Mouse (Mus musculus) kidney, postnatal 0 days (tissue): ENCODE measurements around the gene Map3k19. TPM values are rescaled to one million over a fixed set of nuclear protein-coding genes. Genes with fewer than 3 reads are reported as not detected.
A peak's percentile ranks its signal among the peaks of the same experiment; 100 is the strongest.

Experiments
- ATAC-seq: fragments of 200-750 bp; cut with Nextera tagmentation; replicated peaks from 2 replicates; pipeline ENCODE4 v1.8.0; 2017; ENCODE audit warnings: low read depth, moderate number of reproducible peaks, moderate TSS enrichment, moderate library complexity; ENCODE audit not compliant: low FRiP score
- DNase-seq: peaks from one replicate; pipeline ENCODE4 v3.0.0-alpha.2; 2016; ENCODE audit warnings: low spot score
- H3K27ac ChIP-seq: fragments of 300-500 bp; sonication (generic); 2 replicates; pipeline ENCODE4 v1.5.1; 2014; ENCODE audit warnings: mild to moderate bottlenecking
- H3K27me3 ChIP-seq: fragments of 300-500 bp; sonication (generic); 2 replicates; pipeline ENCODE4 v1.6.1; 2014; ENCODE audit warnings: low read length, mixed read lengths; ENCODE audit not compliant: insufficient read depth
- H3K36me3 ChIP-seq: fragments of 300-500 bp; sonication (generic); 2 replicates; pipeline ENCODE4 v1.6.1; 2014; ENCODE audit warnings: low read length, mixed read lengths; ENCODE audit not compliant: insufficient read depth
- H3K4me1 ChIP-seq: fragments of 300-500 bp; sonication (generic); replicated peaks from 2 replicates; pipeline ENCODE4 v1.6.1; 2014; ENCODE audit warnings: antibody characterized with exemption, low read length, mixed read lengths; ENCODE audit not compliant: insufficient read depth
- H3K4me2 ChIP-seq: fragments of 300-500 bp; sonication (generic); 2 replicates; pipeline ENCODE4 v1.6.1; 2014; ENCODE audit warnings: mild to moderate bottlenecking, low read length, moderate library complexity, mixed read lengths
- H3K4me3 ChIP-seq: fragments of 300-500 bp; sonication (generic); replicated peaks from 2 replicates; pipeline ENCODE4 v1.5.1; 2014; ENCODE audit warnings: low read depth, low read length
- H3K9ac ChIP-seq: fragments of 300-500 bp; sonication (generic); 2 replicates; pipeline ENCODE4 v1.6.1; 2014; ENCODE audit warnings: low read depth, low read length
- H3K9me3 ChIP-seq: fragments of 300-500 bp; sonication (generic); replicated peaks from 2 replicates; pipeline ENCODE4 v1.6.1; 2016; ENCODE audit warnings: low read length, inconsistent platforms, mixed read lengths
- CTCF ChIP-seq: IDR thresholded peaks from 2 replicates; pipeline ENCODE4 v1.5.1; 2016; ENCODE audit warnings: antibody characterized with exemption, low read depth, mild to moderate bottlenecking, moderate library complexity
- WGBS: fragments of 180-500 bp; shearing (Covaris S2); extraction: QIAGEN DNeasy Blood & Tissue Kit; methylation state at CpG from one replicate; pipeline ENCODE4 v1.1.7; 2014; 5-methylcytosine and 5-hydroxymethylcytosine counted together
- polyA plus RNA-seq: library from polyadenylated mRNA; unstranded; fragments of >200 nt; fragmentation: Nextera tagmentation; extraction: Ambion mirVana; gene quantifications from 2 replicates; pipeline ENCODE4 v1.2.1, GENCODE M21; 2015

Map3k19 gene
- polyA plus RNA-seq, 1 experiment from 2014 or later, result not detected

DNA sequence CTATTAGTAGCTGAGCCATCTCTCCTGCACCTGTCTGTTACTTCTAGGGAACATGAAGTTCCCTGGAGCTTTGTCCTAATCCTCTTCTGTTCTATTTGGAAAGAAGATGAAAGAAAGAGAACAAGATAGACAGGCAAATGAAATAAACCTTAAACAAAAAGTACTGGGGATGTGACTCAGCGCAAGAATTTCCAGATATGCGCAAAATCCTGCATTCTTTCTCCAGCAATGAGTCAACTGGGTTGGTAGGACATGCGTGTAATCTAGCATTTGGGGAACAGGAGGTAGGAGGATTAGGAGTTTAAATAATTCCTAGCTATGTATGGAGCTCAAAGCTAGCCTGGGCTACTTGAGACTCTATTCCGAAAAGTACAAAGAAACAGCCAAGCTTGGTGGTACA, 5.7 kb upstream of the Map3k19 start:
- no peak for ATAC-seq

DNA sequence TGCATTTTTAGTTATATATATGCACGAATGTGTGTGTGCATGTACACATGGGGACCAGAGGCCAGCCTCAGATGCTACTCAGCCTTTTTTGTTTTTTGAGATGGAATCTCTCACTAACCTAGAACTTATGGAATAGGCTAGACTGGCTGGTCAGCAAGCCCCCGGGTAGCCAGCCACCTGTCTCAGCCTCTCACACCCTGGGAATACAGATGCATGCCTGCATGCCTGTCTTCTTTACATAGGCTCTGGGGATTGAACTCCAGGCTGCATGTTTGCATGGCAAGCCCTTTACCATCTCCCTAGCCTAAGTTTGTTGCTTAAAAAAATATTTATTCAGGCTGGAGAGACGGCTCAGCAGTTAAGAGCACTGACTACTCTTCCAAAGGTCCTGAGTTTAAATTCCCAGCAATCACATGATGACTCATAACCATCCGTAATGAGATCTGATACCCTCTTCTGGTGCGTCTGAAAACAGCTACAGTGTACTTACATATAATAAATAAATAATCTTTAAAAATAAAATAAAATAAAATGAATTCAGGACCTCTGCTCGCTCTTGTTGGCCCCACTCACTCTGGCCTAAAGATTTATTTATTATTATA, 5.1 kb upstream of the Map3k19 start:
- no peak for TF ChIP-seq CTCF
- Histone ChIP-seq H3K27me3 (no peaks in the 10 kb centered on the region), H3K4me1 (no peaks in the 10 kb centered on the region), H3K36me3 (no peaks in the 10 kb centered on the region), H3K4me3 (no peak overlapping the region), H3K4me2 (no peak overlapping the region), H3K27ac (no peak overlapping the region), H3K9me3 (no peaks in the 10 kb centered on the region), H3K9ac (no peak overlapping the region)
- WGBS, result 49% methylated on average over 6 of the region's 6 CpGs
- ATAC-seq, result no peak
- no peak for DNase-seq

More for the DNA sequence above, 5.7 kb upstream of the Map3k19 start:
- Histone ChIP-seq H3K4me3 (no peak overlapping the region), H3K27ac (no peak overlapping the region), H3K4me1 (no peaks in the 10 kb centered on the region), H3K9me3 (no peaks in the 10 kb centered on the region), H3K9ac (no peak overlapping the region), H3K36me3 (no peaks in the 10 kb centered on the region), H3K4me2 (no peak overlapping the region), H3K27me3 (no peaks in the 10 kb centered on the region)
- DNase-seq, result no peak
- WGBS, result 95% methylated on average over 4 of the region's 4 CpGs
- TF ChIP-seq CTCF, result no peak

DNA sequence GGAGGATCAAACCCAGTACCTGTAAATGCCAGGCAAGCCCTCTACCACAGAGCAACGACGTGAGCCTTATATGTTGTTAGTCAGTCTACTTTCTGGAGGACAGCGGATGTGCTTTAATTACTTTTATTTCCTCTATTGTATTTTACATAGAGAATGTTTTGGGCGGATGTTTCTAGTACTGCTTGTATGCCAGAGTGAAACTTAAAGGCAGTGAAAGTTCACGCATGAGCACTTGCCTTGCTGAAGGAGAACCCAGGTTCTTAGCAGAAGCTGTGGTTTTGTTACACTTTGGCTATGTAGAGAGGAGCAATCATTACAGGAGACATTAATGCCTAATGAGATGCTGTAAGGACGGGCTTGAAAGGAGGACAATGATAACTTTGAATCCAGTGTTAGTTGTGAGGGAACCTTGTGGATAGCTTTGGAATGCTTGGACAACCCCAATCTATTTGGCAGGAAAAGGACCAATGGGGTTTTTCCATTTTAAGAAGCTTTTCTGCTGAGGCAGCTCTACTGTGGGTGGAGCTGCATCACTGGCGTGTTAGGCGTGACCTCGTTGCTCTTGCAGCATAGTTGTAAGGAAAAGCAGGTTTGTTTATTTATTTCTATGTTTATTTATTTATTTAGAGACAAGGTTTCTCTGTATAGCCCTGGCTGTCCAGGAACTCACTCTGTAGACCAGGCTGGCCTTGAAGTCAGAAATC, 4.3 kb upstream of the Map3k19 start:
- no peak overlapping the region for H3K4me3 ChIP-seq
- DNase-seq (no peak), ATAC-seq (no peak)
- H3K27ac ChIP-seq, result no peak overlapping the region
- H3K9me3 ChIP-seq, result no peaks in the 10 kb centered on the region
- TF ChIP-seq CTCF, result no peak
- no peaks in the 10 kb centered on the region for H3K36me3 ChIP-seq
- H3K27me3 ChIP-seq, result no peaks in the 10 kb centered on the region
- 79% methylated on average over 9 of the region's 9 CpGs for WGBS
- H3K4me2 ChIP-seq, result no peak overlapping the region
- H3K9ac ChIP-seq, result no peak overlapping the region
- H3K4me1 ChIP-seq, result no peaks in the 10 kb centered on the region

DNA sequence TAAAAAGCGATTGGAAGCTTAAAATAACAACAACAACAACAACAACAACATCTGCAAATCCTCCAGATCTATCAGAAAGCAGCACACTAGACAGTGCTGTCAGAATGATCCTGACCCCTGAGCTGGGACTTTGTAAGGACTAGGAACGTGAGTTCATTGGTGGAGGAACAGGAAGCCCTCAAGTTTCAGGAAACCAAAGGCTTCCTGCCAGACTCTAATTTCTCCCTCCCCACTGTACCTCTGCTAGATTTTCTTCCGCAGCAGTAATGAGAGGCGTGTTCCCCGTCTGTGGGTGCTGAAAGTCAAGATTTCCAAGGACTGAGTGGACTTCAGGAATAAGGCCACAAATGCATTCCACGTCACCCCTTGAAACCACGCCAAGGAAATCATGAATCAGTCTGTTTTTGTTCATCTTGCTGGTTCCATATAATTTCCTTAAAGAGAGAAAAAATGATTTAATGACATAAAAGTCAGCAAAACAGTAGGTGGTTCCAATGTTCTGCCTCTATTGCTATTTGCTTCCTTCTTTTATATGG, 4.7 kb downstream of the Map3k19 start:
- ATAC-seq (no peak), DNase-seq (peak; percentile 57)
- no peak overlapping the region for H3K4me3 ChIP-seq
- no peak overlapping the region for H3K27ac ChIP-seq
- no peaks in the 10 kb centered on the region for H3K27me3 ChIP-seq
- no peaks in the 10 kb centered on the region for H3K9me3 ChIP-seq
- 63% methylated on average over 7 of the region's 7 CpGs for WGBS
- H3K9ac ChIP-seq, result no peak overlapping the region
- no peaks in the 10 kb centered on the region for H3K4me1 ChIP-seq
- no peak overlapping the region for H3K4me2 ChIP-seq
- no peak for TF ChIP-seq CTCF
- no peaks in the 10 kb centered on the region for H3K36me3 ChIP-seq

DNA sequence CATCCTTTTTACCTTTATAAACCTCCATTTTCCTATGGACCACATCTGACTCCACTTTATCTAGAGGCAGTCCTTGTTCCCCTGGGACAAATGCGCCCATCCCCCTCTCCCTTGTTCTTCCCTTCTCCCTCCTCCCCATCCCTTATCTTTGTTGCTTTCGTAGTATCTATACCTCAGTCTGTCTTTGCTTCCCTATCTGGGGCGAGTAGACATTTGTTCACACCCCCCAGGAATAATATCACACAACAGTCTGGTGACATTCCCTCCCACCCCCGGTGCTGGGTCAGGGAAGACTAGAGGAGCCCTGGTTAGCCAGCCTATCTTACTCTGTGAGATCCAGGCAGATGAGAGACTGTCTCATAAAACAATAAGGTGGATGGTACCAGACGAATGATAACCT, 9.4 kb downstream of the Map3k19 start:
- no peak overlapping the region for H3K27ac ChIP-seq
- TF ChIP-seq CTCF, result no peak
- DNase-seq (no peak), ATAC-seq (no peak)
- H3K9ac ChIP-seq, result no peak overlapping the region
- WGBS, result 86% methylated on average over 5 of the region's 5 CpGs
- no peak overlapping the region for H3K4me3 ChIP-seq
- no peaks in the 10 kb centered on the region for H3K36me3 ChIP-seq
- no peaks in the 10 kb centered on the region for H3K27me3 ChIP-seq
- no peaks in the 10 kb centered on the region for H3K9me3 ChIP-seq
- H3K4me1 ChIP-seq, result no peaks in the 10 kb centered on the region
- no peak overlapping the region for H3K4me2 ChIP-seq

DNA sequence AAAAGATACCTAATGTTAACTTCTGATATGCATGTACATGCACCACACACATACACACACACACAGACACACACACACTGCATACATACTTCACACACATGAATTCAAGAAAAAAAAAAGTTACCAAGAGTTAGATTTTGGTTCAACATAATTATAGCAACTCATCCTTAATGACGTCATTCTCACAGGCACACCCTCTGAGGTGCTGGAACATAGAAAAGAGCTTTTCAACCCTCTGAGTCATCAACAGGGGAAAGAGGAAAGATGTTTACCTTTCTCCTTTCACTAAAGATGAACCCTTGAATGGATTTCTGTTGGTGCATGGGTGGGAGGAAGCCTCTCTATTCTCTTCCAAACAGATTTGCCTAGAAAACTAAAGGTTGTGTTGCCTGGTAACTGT, 16.2 kb downstream of the Map3k19 start:
- no peak for TF ChIP-seq CTCF
- 83% methylated on average over 1 of the region's 1 CpGs for WGBS

More for the DNA sequence above, 16.2 kb downstream of the Map3k19 start:
- no peak for ATAC-seq
- no peak overlapping the region for H3K4me3 ChIP-seq
- no peaks in the 10 kb centered on the region for H3K27me3 ChIP-seq
- H3K9me3 ChIP-seq, result no peaks in the 10 kb centered on the region
- H3K36me3 ChIP-seq, result no peaks in the 10 kb centered on the region
- no peak overlapping the region for H3K27ac ChIP-seq
- H3K9ac ChIP-seq, result no peak overlapping the region
- no peak overlapping the region for H3K4me2 ChIP-seq
- no peaks in the 10 kb centered on the region for H3K4me1 ChIP-seq
- DNase-seq, result no peak
